Mouse (Mus musculus) lung, postnatal 0 days (tissue): ENCODE measurements at regions not wholly inside any gene's neighbourhood (a gene's known extent, or its start where the extent isn't known, plus 50 kb on each side); places are given as distances from the start of the nearest gene placed in this dataset.
A peak's percentile ranks its signal among the peaks of the same experiment; 100 is the strongest.

Experiments used
- ATAC-seq: fragments of 200-750 bp; cut with Nextera tagmentation; 2 replicates; pipeline ENCODE4 v1.8.0; 2017; ENCODE audit warnings: moderate library complexity
- DNase-seq: peaks from one replicate; pipeline ENCODE4 v3.0.0-alpha.2; 2016; ENCODE audit warnings: low spot score
- H3K27ac ChIP-seq: fragments of 300-500 bp; sonication (generic); 2 replicates; pipeline ENCODE4 v1.5.1; 2014; ENCODE audit warnings: antibody characterized with exemption, mild to moderate bottlenecking, low read length, mixed read lengths
- H3K27me3 ChIP-seq: fragments of 300-500 bp; sonication (generic); replicated peaks from 2 replicates; pipeline ENCODE4 v1.6.1; 2014; ENCODE audit warnings: low read length, mixed read lengths; ENCODE audit not compliant: insufficient read depth
- H3K36me3 ChIP-seq: fragments of 300-500 bp; sonication (generic); 2 replicates; pipeline ENCODE4 v1.6.1; 2014; ENCODE audit warnings: low read length, mixed read lengths; ENCODE audit not compliant: insufficient read depth
- H3K4me1 ChIP-seq: fragments of 300-500 bp; sonication (generic); 2 replicates; pipeline ENCODE4 v1.6.1; 2014; ENCODE audit warnings: antibody characterized with exemption, low read depth, low read length, mixed read lengths; ENCODE audit not compliant: insufficient read depth
- H3K4me2 ChIP-seq: fragments of 300-500 bp; sonication (generic); replicated peaks from 2 replicates; pipeline ENCODE4 v1.6.1; 2014; ENCODE audit warnings: low read depth, mild to moderate bottlenecking, low read length, moderate library complexity, mixed read lengths
- H3K4me3 ChIP-seq: fragments of 300-500 bp; sonication (generic); 2 replicates; pipeline ENCODE4 v1.5.1; 2014; ENCODE audit warnings: low read depth, low read length
- H3K9ac ChIP-seq: fragments of 300-500 bp; sonication (generic); replicated peaks from 2 replicates; pipeline ENCODE4 v1.6.1; 2014; ENCODE audit warnings: low read depth, mild to moderate bottlenecking
- H3K9me3 ChIP-seq: fragments of 300-500 bp; sonication (generic); 2 replicates; pipeline ENCODE4 v1.6.1; 2016; ENCODE audit warnings: low read length, mixed read lengths
- CTCF ChIP-seq: IDR thresholded peaks from 2 replicates; pipeline ENCODE4 v1.5.1; 2016; ENCODE audit warnings: antibody characterized with exemption, mild to moderate bottlenecking
- EP300 ChIP-seq: IDR thresholded peaks from 2 replicates; pipeline ENCODE4 v1.6.1; 2016; ENCODE audit warnings: antibody characterized with exemption, mild to moderate bottlenecking, control low read depth
- WGBS: fragments of 180-500 bp; shearing (Covaris S2); extraction: QIAGEN DNeasy Blood & Tissue Kit; methylation state at CpG from one replicate; pipeline ENCODE4 v1.1.7; 2014; 5-methylcytosine and 5-hydroxymethylcytosine counted together

- no peak overlapping the region for H3K9ac ChIP-seq
- no peak for TF ChIP-seq CTCF
- TF ChIP-seq EP300: no peak
- ATAC-seq (no peak), DNase-seq (no peak)
- H3K27ac ChIP-seq: no peak overlapping the region
- no peaks in the 10 kb centered on the region for H3K27me3 ChIP-seq
- WGBS: 83% methylated on average over 9 of the region's 9 CpGs
- H3K4me3 ChIP-seq: no peak overlapping the region
- H3K4me2 ChIP-seq: no peak overlapping the region
- no peaks in the 10 kb centered on the region for H3K36me3 ChIP-seq
- H3K4me1 ChIP-seq: no peaks in the 10 kb centered on the region
- no peaks in the 10 kb centered on the region for H3K9me3 ChIP-seq
Observed at GRCm38 (mm10) chr10:91514163-91515020, 333.3 kb upstream of the Tmpo start.

- DNase-seq (no peak), ATAC-seq (no peak)
- Histone ChIP-seq H3K9me3 (no peaks in the 10 kb centered on the region), H3K4me1 (no peaks in the 10 kb centered on the region), H3K27me3 (no peaks in the 10 kb centered on the region), H3K4me3 (no peak overlapping the region), H3K9ac (no peak overlapping the region), H3K4me2 (no peak overlapping the region), H3K27ac (no peak overlapping the region), H3K36me3 (no peaks in the 10 kb centered on the region)
- 75% methylated on average over 7 of the region's 7 CpGs for WGBS
- TF ChIP-seq CTCF (no peak), EP300 (no peak)
Observed at GRCm38 (mm10) chr10:91507038-91507437, 325.9 kb upstream of the Tmpo start.

GRCm38 (mm10) chr10:91504891-91505290, 323.8 kb upstream of the Tmpo start:
- H3K36me3 ChIP-seq: no peaks in the 10 kb centered on the region
- WGBS: 74% methylated on average over 12 of the region's 12 CpGs
- TF ChIP-seq CTCF (no peak), EP300 (no peak)
- H3K4me1 ChIP-seq: no peaks in the 10 kb centered on the region
- DNase-seq (no peak), ATAC-seq (no peak)
- H3K4me2 ChIP-seq: no peak overlapping the region
- H3K27me3 ChIP-seq: no peaks in the 10 kb centered on the region
- H3K9ac ChIP-seq: no peak overlapping the region
- no peaks in the 10 kb centered on the region for H3K9me3 ChIP-seq
- no peak overlapping the region for H3K27ac ChIP-seq
- no peak overlapping the region for H3K4me3 ChIP-seq

GRCm38 (mm10) chr10:91498543-91498942, 317.4 kb upstream of the Tmpo start:
- Histone ChIP-seq H3K9me3 (no peaks in the 10 kb centered on the region), H3K4me3 (no peak overlapping the region), H3K27me3 (no peaks in the 10 kb centered on the region), H3K9ac (no peak overlapping the region), H3K36me3 (no peaks in the 10 kb centered on the region), H3K27ac (no peak overlapping the region), H3K4me1 (no peaks in the 10 kb centered on the region), H3K4me2 (no peak overlapping the region)
- DNase-seq (no peak), ATAC-seq (no peak)
- WGBS: 86% methylated on average over 4 of the region's 4 CpGs
- TF ChIP-seq CTCF: no peak
- no peak for TF ChIP-seq EP300

GRCm38 (mm10) chr10:91464691-91465090, 283.6 kb upstream of the Tmpo start:
- Histone ChIP-seq H3K9ac (no peak overlapping the region), H3K27me3 (no peaks in the 10 kb centered on the region), H3K4me2 (no peak overlapping the region), H3K27ac (no peak overlapping the region), H3K4me1 (no peaks in the 10 kb centered on the region), H3K9me3 (no peaks in the 10 kb centered on the region), H3K36me3 (no peaks in the 10 kb centered on the region), H3K4me3 (no peak overlapping the region)
- WGBS: 90% methylated on average over 2 of the region's 2 CpGs
- TF ChIP-seq CTCF (no peak), EP300 (no peak)
- DNase-seq (peak; percentile 54), ATAC-seq (no peak)

- no peaks in the 10 kb centered on the region for H3K36me3 ChIP-seq
- no peaks in the 10 kb centered on the region for H3K9me3 ChIP-seq
- no peak overlapping the region for H3K4me2 ChIP-seq
- H3K27me3 ChIP-seq: no peaks in the 10 kb centered on the region
- no peak overlapping the region for H3K4me3 ChIP-seq
- DNase-seq (no peak), ATAC-seq (no peak)
- H3K27ac ChIP-seq: no peak overlapping the region
- WGBS: 14% methylated on average over 10 of the region's 10 CpGs
- H3K9ac ChIP-seq: no peak overlapping the region
- TF ChIP-seq CTCF (no peak), EP300 (no peak)
- no peaks in the 10 kb centered on the region for H3K4me1 ChIP-seq
Observed at GRCm38 (mm10) chr10:91447974-91448703, 267.0 kb upstream of the Tmpo start.
